Mouse (Mus musculus): ENCODE measurements around the gene Map3k20.

GRCm38 (mm10) chr2:72409968-72410367 lies 124.5 kb downstream of the Map3k20 start:
- TF ChIP-seq CTCF (IDR thresholded peaks at IDR 0.05; ENCODE audit: low read depth) (no peak), EP300 (IDR thresholded peaks at IDR 0.05; ENCODE audit: low read depth) (no peak)

All from liver, postnatal 0 days (tissue).